Mouse (Mus musculus): Measurements from ENCODE around the gene Ptprg. TPM values are rescaled to one million over a fixed set of nuclear protein-coding genes. Genes with fewer than 3 reads are reported as not detected.
A peak's percentile ranks its signal among the peaks of the same experiment; 100 is the strongest.

Ptprg gene
- total RNA-seq, 4 experiments from 2014 or later = 43.4 to 66.5 (median 48.8) TPM

- DNase-seq (ENCODE audit: low spot score) = no peak
Measured at GRCm38 (mm10) chr14:12086167-12086566, 532.8 kb downstream of the Ptprg start.

- no peak for DNase-seq (ENCODE audit: low spot score)
Measured at GRCm38 (mm10) chr14:12089954-12090353, 536.6 kb downstream of the Ptprg start.

GRCm38 (mm10) chr14:12091730-12092129 lies 538.4 kb downstream of the Ptprg start:
- DNase-seq (ENCODE audit: low spot score) = no peak

- peak; percentile 81 for DNase-seq (ENCODE audit: low spot score)
Measured at GRCm38 (mm10) chr14:12099390-12100333, 546.3 kb downstream of the Ptprg start.

- no peak for DNase-seq (ENCODE audit: low spot score)
Measured at GRCm38 (mm10) chr14:12102389-12103325, 549.3 kb downstream of the Ptprg start.

GRCm38 (mm10) chr14:12104297-12105155 lies 551.2 kb downstream of the Ptprg start:
- no peak for DNase-seq (ENCODE audit: low spot score)

- DNase-seq (ENCODE audit: low spot score) = no peak
Measured at GRCm38 (mm10) chr14:12105156-12105430, 551.8 kb downstream of the Ptprg start.

- DNase-seq (ENCODE audit: low spot score) = no peak
Measured at GRCm38 (mm10) chr14:12105593-12105992, 552.3 kb downstream of the Ptprg start.

GRCm38 (mm10) chr14:12107459-12107858 lies 554.1 kb downstream of the Ptprg start:
- peak; percentile 59 for DNase-seq (ENCODE audit: low spot score)

GRCm38 (mm10) chr14:12107991-12108390 lies 554.7 kb downstream of the Ptprg start:
- no peak for DNase-seq (ENCODE audit: low spot score)

- DNase-seq (ENCODE audit: low spot score) = no peak
Measured at GRCm38 (mm10) chr14:12112548-12113011, 559.2 kb downstream of the Ptprg start.

- DNase-seq (ENCODE audit: low spot score) = no peak
Measured at GRCm38 (mm10) chr14:12113326-12113725, 560.0 kb downstream of the Ptprg start.

GRCm38 (mm10) chr14:12114016-12114415 lies 560.7 kb downstream of the Ptprg start:
- no peak for DNase-seq (ENCODE audit: low spot score)

- no peak for DNase-seq (ENCODE audit: low spot score)
Measured at GRCm38 (mm10) chr14:12119260-12119659, 565.9 kb downstream of the Ptprg start.

GRCm38 (mm10) chr14:12121906-12122305 lies 568.6 kb downstream of the Ptprg start:
- DNase-seq (ENCODE audit: low spot score) = no peak

GRCm38 (mm10) chr14:12124682-12125081 lies 571.4 kb downstream of the Ptprg start:
- no peak for DNase-seq (ENCODE audit: low spot score)

GRCm38 (mm10) chr14:12127951-12128350 lies 574.6 kb downstream of the Ptprg start:
- no peak for DNase-seq (ENCODE audit: low spot score)

GRCm38 (mm10) chr14:12132046-12132615 lies 578.8 kb downstream of the Ptprg start:
- DNase-seq (ENCODE audit: low spot score) = no peak

- no peak for DNase-seq (ENCODE audit: low spot score)
Measured at GRCm38 (mm10) chr14:12133163-12133562, 579.8 kb downstream of the Ptprg start.

- DNase-seq (ENCODE audit: low spot score) = peak; percentile 59
Measured at GRCm38 (mm10) chr14:12134504-12134903, 581.2 kb downstream of the Ptprg start.

GRCm38 (mm10) chr14:12136536-12136935 lies 583.2 kb downstream of the Ptprg start:
- no peak for DNase-seq (ENCODE audit: low spot score)
